Mouse (Mus musculus) intestine, postnatal 0 days (tissue): ENCODE data around the gene Pnkd. TPM values are rescaled to one million over a fixed set of nuclear protein-coding genes. Genes with fewer than 3 reads are reported as not detected.
"Not testable (repeated sequence)": the region's sequence is repeated elsewhere in the genome, so short reads cannot be mapped to it uniquely, and the experiment has no call there.

Experiments used
- ATAC-seq: fragments of 200-750 bp; cut with Nextera tagmentation; 2 replicates; pipeline ENCODE4 v1.8.0; 2017; ENCODE audit warnings: mild to moderate bottlenecking, moderate TSS enrichment, moderate library complexity
- H3K27ac ChIP-seq: fragments of 300-500 bp; sonication (generic); 2 replicates; pipeline ENCODE4 v1.5.1; 2014; ENCODE audit warnings: mild to moderate bottlenecking, low read depth, low read length, moderate library complexity
- H3K27me3 ChIP-seq: fragments of 300-500 bp; sonication (generic); replicated peaks from 2 replicates; pipeline ENCODE4 v1.6.1; 2014; ENCODE audit warnings: low read length, mixed read lengths; ENCODE audit not compliant: control insufficient read depth, insufficient read depth
- H3K36me3 ChIP-seq: fragments of 300-500 bp; sonication (generic); 2 replicates; pipeline ENCODE4 v1.6.1; 2014; ENCODE audit warnings: mild to moderate bottlenecking, moderate library complexity; ENCODE audit not compliant: control insufficient read depth, insufficient read depth
- H3K4me1 ChIP-seq: fragments of 300-500 bp; sonication (generic); replicated peaks from 2 replicates; pipeline ENCODE4 v1.6.1; 2014; ENCODE audit warnings: antibody characterized with exemption, low read length, mixed read lengths; ENCODE audit not compliant: control insufficient read depth, insufficient read depth
- H3K4me2 ChIP-seq: fragments of 300-500 bp; sonication (generic); replicated peaks from 2 replicates; pipeline ENCODE4 v1.6.1; 2014; ENCODE audit warnings: low read depth, mild to moderate bottlenecking, moderate library complexity
- H3K4me3 ChIP-seq: fragments of 300-500 bp; sonication (generic); 2 replicates; pipeline ENCODE4 v1.5.1; 2014; ENCODE audit warnings: low read depth, low read length
- H3K9ac ChIP-seq: fragments of 300-500 bp; sonication (generic); 2 replicates; pipeline ENCODE4 v1.6.1; 2014; ENCODE audit warnings: mild to moderate bottlenecking, low read depth, low read length
- H3K9me3 ChIP-seq: fragments of 300-500 bp; sonication (generic); 2 replicates; pipeline ENCODE4 v1.6.1; 2016; ENCODE audit warnings: mixed run types; ENCODE audit not compliant: control insufficient read depth
- CTCF ChIP-seq: sonication (generic); IDR thresholded peaks from 2 replicates; pipeline ENCODE4 v1.5.1; 2016; ENCODE audit warnings: low read depth, mild to moderate bottlenecking, control low read depth, antibody characterized with exemption, moderate library complexity
- WGBS: fragments of 180-500 bp; shearing (Covaris S2); extraction: QIAGEN DNeasy Blood & Tissue Kit; methylation state at CpG from one replicate; pipeline ENCODE4 v1.1.7; 2014; 5-methylcytosine and 5-hydroxymethylcytosine counted together
- polyA plus RNA-seq: library from polyadenylated mRNA; unstranded; fragments of >200 nt; fragmentation: Nextera tagmentation; extraction: Ambion mirVana; gene quantifications from 2 replicates; pipeline ENCODE4 v1.2.1, GENCODE M21; 2015

Pnkd gene
- polyA plus RNA-seq, 1 experiment from 2014 or later, result 107 TPM

DNA sequence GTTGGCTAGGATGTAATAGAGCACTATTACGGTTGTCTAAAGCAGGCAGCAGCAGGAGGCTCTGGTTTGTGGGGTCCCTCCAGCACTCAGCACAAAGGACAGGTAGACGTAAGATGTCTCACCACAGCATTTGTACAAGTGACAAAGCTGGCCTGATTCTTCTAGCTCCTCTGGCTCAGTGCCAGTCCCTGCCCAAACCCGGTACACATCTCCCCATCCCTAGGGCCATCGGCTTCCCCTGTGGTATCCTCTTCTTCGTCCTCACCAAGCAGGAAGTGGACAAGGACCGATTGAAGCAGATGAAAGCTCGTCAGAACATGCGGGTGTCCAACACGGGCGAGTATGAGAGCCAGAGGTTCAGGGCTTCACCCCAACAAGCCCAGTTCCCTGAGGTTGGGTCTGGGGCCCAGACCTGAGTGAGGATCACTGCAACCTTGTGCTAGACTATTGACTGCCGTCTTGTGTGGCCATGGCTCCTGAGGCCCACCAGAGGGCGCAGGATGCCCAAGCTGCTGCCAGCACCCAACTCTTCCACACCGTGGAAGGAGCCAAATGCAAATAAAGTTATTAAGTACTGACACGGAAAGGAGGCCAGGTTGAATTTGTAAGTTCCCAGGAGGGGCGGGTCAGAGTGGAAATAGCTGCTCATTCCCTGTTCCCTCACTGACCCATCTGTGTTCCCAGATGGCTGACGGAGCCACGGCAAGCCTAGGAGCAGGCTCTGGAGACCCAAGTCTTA, 2.3 kb downstream of the Pnkd start:
- H3K9me3 ChIP-seq, ATAC-seq, H3K4me1 ChIP-seq, H3K4me2 ChIP-seq, H3K9ac ChIP-seq, H3K27ac ChIP-seq, H3K4me3 ChIP-seq, H3K27me3 ChIP-seq: not testable (repeated sequence)
- TF ChIP-seq CTCF, result peak; percentile 63
- H3K36me3 ChIP-seq, result peaks cover 53% of the 10 kb centered on the region
- 51% methylated on average over 15 of the region's 17 CpGs for WGBS

DNA sequence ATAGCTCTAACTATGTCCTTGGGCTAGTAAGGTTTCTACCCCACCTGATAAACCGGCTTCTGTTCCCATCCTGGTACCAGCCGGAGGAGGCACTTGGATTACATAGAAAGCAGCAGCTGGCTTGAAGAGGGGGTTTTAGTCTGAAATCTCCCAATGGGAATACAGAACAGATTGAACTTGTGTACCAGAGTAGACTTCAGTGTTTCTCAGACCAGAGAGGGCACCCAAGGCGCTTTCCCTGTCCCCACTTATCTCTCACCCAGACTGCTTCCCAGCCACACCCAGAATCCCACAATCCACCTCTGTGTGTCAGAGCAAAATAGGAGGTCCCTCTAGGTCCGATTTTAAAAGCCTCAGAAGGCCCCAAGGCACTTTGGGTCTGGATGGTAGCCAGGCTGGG, 3.6 kb downstream of the Pnkd start:
- no peak overlapping the region for H3K9ac ChIP-seq

DNA sequence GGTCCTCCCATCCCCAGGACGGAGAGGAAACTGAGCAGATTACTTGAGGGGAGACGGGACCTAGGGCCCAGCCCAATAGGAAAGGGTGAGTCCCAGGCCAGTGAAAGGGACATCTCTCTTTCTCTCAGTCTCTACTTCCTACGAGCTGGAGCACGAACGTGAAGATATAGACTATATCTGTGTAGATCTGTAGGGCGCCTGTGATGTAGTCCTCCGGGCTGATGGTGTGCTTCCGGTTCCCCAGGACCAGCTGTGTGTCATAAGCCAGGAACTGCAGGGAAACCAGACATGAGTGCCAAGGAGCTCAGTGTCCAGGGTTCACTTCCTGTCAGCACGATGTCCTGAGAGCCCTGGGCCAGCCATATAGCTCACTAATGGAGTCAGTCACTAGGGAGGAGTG, 4.5 kb downstream of the Pnkd start:
- Histone ChIP-seq H3K4me3 (no peak overlapping the region), H3K9ac (no peak overlapping the region), H3K4me2 (no peak overlapping the region), H3K36me3 (peaks cover 56% of the 10 kb centered on the region), H3K27ac (no peak overlapping the region; the same call in 1 of the 2 replicates), H3K4me1 (peaks cover 5% of the 10 kb centered on the region), H3K27me3 (no peaks in the 10 kb centered on the region), H3K9me3 (no peaks in the 10 kb centered on the region)
- no peak for TF ChIP-seq CTCF
- ATAC-seq, result no peak
- WGBS, result 79% methylated on average over 9 of the region's 9 CpGs

More for the DNA sequence above, 3.6 kb downstream of the Pnkd start:
- TF ChIP-seq CTCF, result no peak
- Histone ChIP-seq H3K4me1 (peaks cover 4% of the 10 kb centered on the region; the same call in 1 of the 2 replicates), H3K27ac (no peak overlapping the region), H3K9me3 (no peaks in the 10 kb centered on the region), H3K4me3 (no peak overlapping the region), H3K4me2 (no peak overlapping the region), H3K27me3 (no peaks in the 10 kb centered on the region), H3K36me3 (peaks cover 52% of the 10 kb centered on the region)
- 59% methylated on average over 4 of the region's 4 CpGs for WGBS
- no peak for ATAC-seq

DNA sequence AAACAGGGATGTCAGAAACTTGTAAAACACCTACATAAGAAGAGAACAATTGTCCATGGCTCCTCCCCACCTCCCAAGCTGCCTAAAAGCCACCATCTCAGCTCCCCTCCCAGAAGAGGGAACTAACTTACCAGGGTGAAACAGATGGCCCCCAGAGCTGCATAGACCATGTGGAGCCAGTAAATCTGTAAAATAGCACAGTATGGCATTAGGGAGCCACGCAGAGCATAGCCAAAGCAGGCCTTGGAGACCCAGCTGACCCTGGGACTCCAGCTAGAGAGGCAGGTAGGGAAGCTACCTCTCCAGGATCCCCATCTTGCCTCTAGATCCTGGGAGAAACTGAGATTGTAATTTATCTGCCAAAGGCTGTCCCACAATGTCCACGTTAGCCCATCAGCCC, 5.0 kb downstream of the Pnkd start:
- no peak for ATAC-seq
- Histone ChIP-seq H3K9ac (no peak overlapping the region), H3K4me3 (no peak overlapping the region), H3K27me3 (no peaks in the 10 kb centered on the region), H3K36me3 (peaks cover 57% of the 10 kb centered on the region), H3K9me3 (no peaks in the 10 kb centered on the region), H3K4me1 (peaks cover 8% of the 10 kb centered on the region), H3K27ac (no peak overlapping the region), H3K4me2 (no peak overlapping the region)
- 78% methylated on average over 2 of the region's 2 CpGs for WGBS
- no peak for TF ChIP-seq CTCF

DNA sequence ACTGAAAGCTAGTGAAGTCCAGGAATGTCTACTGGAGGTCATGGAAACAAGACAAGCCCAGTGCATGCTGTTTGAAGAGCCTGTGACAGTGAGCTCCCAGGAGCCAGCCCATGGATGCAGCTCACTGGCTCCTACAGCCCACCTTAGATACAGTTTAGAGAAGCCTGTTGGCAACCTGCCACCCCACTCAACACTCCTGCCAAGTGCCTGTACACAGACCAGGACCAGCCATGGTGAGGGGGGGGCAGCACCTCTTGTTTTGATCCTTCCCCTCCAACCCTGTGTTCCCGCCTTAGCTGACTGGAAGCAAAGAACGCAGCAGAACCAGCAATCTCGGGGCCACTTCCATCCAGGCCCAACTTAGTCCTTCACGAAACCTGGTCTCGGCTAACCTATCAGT, 5.4 kb downstream of the Pnkd start:
- 78% methylated on average over 5 of the region's 5 CpGs for WGBS
- no peak for TF ChIP-seq CTCF
- Histone ChIP-seq H3K27me3 (no peaks in the 10 kb centered on the region), H3K4me2 (no peak overlapping the region), H3K4me1 (peaks cover 12% of the 10 kb centered on the region), H3K4me3 (no peak overlapping the region), H3K27ac (no peak overlapping the region), H3K9me3 (no peaks in the 10 kb centered on the region), H3K9ac (no peak overlapping the region), H3K36me3 (peaks cover 61% of the 10 kb centered on the region)
- ATAC-seq, result no peak

DNA sequence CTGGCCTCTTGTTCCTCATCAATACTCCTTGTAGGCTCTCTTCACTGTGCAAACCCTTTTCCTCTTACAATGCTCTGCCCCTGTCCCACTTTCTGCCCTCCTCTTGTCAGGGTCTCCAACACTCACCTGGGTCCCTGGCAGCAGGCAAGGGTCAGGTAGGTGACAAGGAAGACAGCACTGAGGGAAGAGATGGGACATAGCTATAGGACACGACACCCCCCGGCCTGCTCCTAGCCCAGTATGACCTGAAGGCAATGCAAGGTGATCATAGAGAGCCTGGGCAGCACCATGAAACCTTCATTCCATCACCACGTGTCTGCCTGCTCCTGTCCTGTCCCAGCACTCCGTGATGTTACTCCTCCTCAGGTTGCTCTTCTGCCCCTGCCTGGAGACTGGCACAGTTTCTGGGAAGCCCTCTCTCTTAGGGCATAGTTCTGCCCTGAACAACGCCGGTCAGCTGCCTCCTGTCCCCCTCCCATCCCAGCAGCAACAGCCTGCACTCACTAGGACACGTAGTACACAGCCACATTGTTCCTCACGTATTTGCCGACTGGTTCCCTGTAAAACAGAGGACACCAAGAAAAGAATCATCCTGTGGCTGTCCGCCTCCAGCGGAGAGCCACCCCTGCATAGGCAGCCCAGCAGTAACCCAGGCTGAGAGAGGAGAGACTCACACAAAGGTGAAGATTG, 7.7 kb downstream of the Pnkd start:
- WGBS, result 89% methylated on average over 11 of the region's 11 CpGs
- H3K4me1 ChIP-seq, result peaks cover 27% of the 10 kb centered on the region
- H3K27me3 ChIP-seq, result no peaks in the 10 kb centered on the region
- TF ChIP-seq CTCF, result no peak
- H3K9ac ChIP-seq, result no peak overlapping the region
- H3K9me3 ChIP-seq, result no peaks in the 10 kb centered on the region
- no peak overlapping the region for H3K4me3 ChIP-seq
- H3K36me3 ChIP-seq, result peaks cover 62% of the 10 kb centered on the region
- H3K27ac ChIP-seq, result no peak overlapping the region
- no peak for ATAC-seq
- H3K4me2 ChIP-seq, result no peak overlapping the region
